Mouse (Mus musculus) liver, embryonic 14.5 days (tissue): ENCODE data around the gene Cenpl.
A peak's percentile ranks its signal among the peaks of the same experiment; 100 is the strongest.

Experiments used
- CTCF ChIP-seq: IDR thresholded peaks from 2 replicates; pipeline ENCODE4 v1.5.1; 2016; ENCODE audit warnings: antibody characterized with exemption, low read depth, control low read depth
- EP300 ChIP-seq: IDR thresholded peaks from 2 replicates; pipeline ENCODE4 v1.6.1; 2016; ENCODE audit warnings: antibody characterized with exemption, low read depth

- TF ChIP-seq CTCF (peak; percentile 35; the same call in 1 of the 2 replicates), EP300 (0 out of 2 replicates have a peak, but pooled peaks have one; percentile 36)
Measured at GRCm38 (mm10) chr1:161130726-161131664, 60.5 kb downstream of the Cenpl start, which contains the start of gene Klhl20.
